Mouse (Mus musculus): ENCODE measurements around the gene Klhdc3.

Gene Klhdc3

GRCm38 (mm10) chr17:46680760-46681373, at the start of gene Klhdc3:
TSS of gene Klhdc3 (minus strand) at chr17:46680914.
- DNase-seq (ENCODE audit: extremely low spot score, low spot score) = peak; percentile 100

- DNase-seq (ENCODE audit: extremely low spot score, low spot score) = no peak
Measured at GRCm38 (mm10) chr17:46728904-46729318, 48.2 kb upstream of the Klhdc3 start, which contains the start of gene Gnmt. TSS of gene Gnmt (minus strand) at chr17:46729168.

- DNase-seq (ENCODE audit: extremely low spot score, low spot score) = no peak
Measured at GRCm38 (mm10) chr17:46728496-46728895, 47.8 kb upstream of the Klhdc3 start.

GRCm38 (mm10) chr17:46728021-46728420, 47.3 kb upstream of the Klhdc3 start:
- DNase-seq (ENCODE audit: extremely low spot score, low spot score) = no peak

GRCm38 (mm10) chr17:46727271-46727670, 46.6 kb upstream of the Klhdc3 start:
- no peak for DNase-seq (ENCODE audit: extremely low spot score, low spot score)

GRCm38 (mm10) chr17:46725731-46726645, 45.3 kb upstream of the Klhdc3 start:
- no peak for DNase-seq (ENCODE audit: extremely low spot score, low spot score)

GRCm38 (mm10) chr17:46725273-46725672, 44.6 kb upstream of the Klhdc3 start:
- DNase-seq (ENCODE audit: extremely low spot score, low spot score) = peak; percentile 35

- no peak for DNase-seq (ENCODE audit: extremely low spot score, low spot score)
Measured at GRCm38 (mm10) chr17:46724477-46725084, 43.9 kb upstream of the Klhdc3 start.

- no peak for DNase-seq (ENCODE audit: extremely low spot score, low spot score)
Measured at GRCm38 (mm10) chr17:46721077-46721476, 40.4 kb upstream of the Klhdc3 start.

- DNase-seq (ENCODE audit: extremely low spot score, low spot score) = no peak
Measured at GRCm38 (mm10) chr17:46714756-46715481, 34.2 kb upstream of the Klhdc3 start.

- no peak for DNase-seq (ENCODE audit: extremely low spot score, low spot score)
Measured at GRCm38 (mm10) chr17:46713849-46714248, 33.1 kb upstream of the Klhdc3 start.

GRCm38 (mm10) chr17:46712442-46712841, 31.7 kb upstream of the Klhdc3 start:
- no peak for DNase-seq (ENCODE audit: extremely low spot score, low spot score)

GRCm38 (mm10) chr17:46711612-46712271, 31.0 kb upstream of the Klhdc3 start:
- no peak for DNase-seq (ENCODE audit: extremely low spot score, low spot score)

- peak; percentile 94 for DNase-seq (ENCODE audit: extremely low spot score, low spot score)
Measured at GRCm38 (mm10) chr17:46710959-46711597, 30.4 kb upstream of the Klhdc3 start, which contains the start of gene Pex6. TSS of gene Pex6 (plus strand) at chr17:46711463.

GRCm38 (mm10) chr17:46706375-46707089, 25.8 kb upstream of the Klhdc3 start:
- no peak for DNase-seq (ENCODE audit: extremely low spot score, low spot score)

GRCm38 (mm10) chr17:46704887-46705835, 24.4 kb upstream of the Klhdc3 start, which contains the start of gene Ppp2r5d:
TSS of gene Ppp2r5d (minus strand) at chr17:46705111.
- peak; percentile 94 for DNase-seq (ENCODE audit: extremely low spot score, low spot score)

- peak; percentile 31 for DNase-seq (ENCODE audit: extremely low spot score, low spot score)
Measured at GRCm38 (mm10) chr17:46703971-46704886, 23.5 kb upstream of the Klhdc3 start.
